Mouse (Mus musculus) CD4-positive, CD25-positive, alpha-beta regulatory T cell, adult 4 months (primary cell): ENCODE results near the gene Pts. TPM values are rescaled to one million over a fixed set of nuclear protein-coding genes. Genes with fewer than 3 reads are reported as not detected.

Experiments used
- ATAC-seq: one replicate; pipeline ENCODE4 v1.8.0; 2017
- polyA plus RNA-seq, 2 experiments: library from polyadenylated mRNA; unstranded; fragments of 100-300 nt; shearing (Covaris generic); gene quantifications; one replicate each; pipeline ENCODE4 v1.2.1; 2017

Pts gene
- polyA plus RNA-seq, 2 experiments from 2014 or later, result 104 to 120 TPM

- ATAC-seq, result no peak
Measured at GRCm38 (mm10) chr9:50485521-50485920, 43.0 kb downstream of the Pts start.

- ATAC-seq, result no peak
Measured at GRCm38 (mm10) chr9:50482743-50483142, 45.8 kb downstream of the Pts start.

- no peak for ATAC-seq
Measured at GRCm38 (mm10) chr9:50479476-50479875, 49.0 kb downstream of the Pts start.

DNA sequence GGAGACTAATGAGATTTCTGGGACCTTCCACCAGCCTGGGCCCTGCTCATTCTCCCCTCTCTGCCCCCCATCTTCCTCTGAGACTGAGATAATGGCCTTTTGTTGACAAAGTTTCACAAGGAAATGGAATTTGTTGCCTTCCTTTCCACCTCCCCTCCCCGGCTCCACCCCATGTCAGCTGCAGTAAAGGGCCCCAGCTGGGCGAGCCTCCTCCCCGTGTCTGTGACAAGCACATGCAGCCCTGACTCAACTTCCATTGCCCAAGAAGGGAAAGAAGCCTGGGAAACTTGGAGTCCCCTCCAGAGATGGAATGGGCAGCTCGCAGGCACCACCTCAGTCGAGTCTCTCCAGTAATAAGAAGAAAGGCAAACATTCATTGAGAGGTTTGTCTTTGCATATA, 49.7 kb downstream of the Pts start:
- no peak for ATAC-seq

DNA sequence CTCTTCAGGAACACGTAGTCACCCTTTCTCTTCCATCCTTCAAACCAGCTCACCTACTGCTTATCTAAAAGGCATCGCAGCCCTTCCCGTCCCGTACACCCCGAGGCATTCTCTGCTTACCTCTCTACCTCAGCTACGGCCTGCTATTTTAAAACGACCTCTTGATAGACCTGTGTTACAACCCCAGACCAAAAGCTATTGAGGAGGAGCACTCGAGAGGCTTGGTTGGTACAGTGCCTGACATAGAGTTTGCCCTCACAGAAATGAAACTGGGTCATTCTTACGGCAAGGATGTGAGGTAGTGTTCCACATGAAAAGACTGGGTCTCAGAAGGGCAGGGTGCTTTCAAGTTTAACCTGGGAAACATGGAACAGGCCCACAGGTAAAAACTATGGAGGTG, 51.3 kb downstream of the Pts start:
- no peak for ATAC-seq

GRCm38 (mm10) chr9:50476651-50477050, 51.9 kb downstream of the Pts start:
- ATAC-seq, result no peak

GRCm38 (mm10) chr9:50475745-50476144, 52.8 kb downstream of the Pts start:
- ATAC-seq, result no peak

GRCm38 (mm10) chr9:50475318-50475717, 53.2 kb downstream of the Pts start:
- no peak for ATAC-seq

Other genes starting within 250 kb of the Pts start
- gene Rpl10-ps3, start 183.8 kb downstream of the Pts start, polyA plus RNA-seq, result 100 to 1,000 TPM; 144 to 743 TPM
- gene Plet1, start 34.2 kb downstream of the Pts start, polyA plus RNA-seq, result under 1 TPM in 1 of 2 experiments, not detected in 1; 0.48 TPM
- 1 to 10 TPM; 6.1 to 7.4 TPM for gene Il18, start 26.1 kb upstream of the Pts start, polyA plus RNA-seq
- gene Bco2, start 26.5 kb upstream of the Pts start, polyA plus RNA-seq, result 1 to 10 TPM in 1 of 2 experiments, under 1 TPM in 1; 0.15 to 2.1 TPM
- gene Tex12, start 32.6 kb upstream of the Pts start, polyA plus RNA-seq, result not detected
- 100 to 1,000 TPM; 152 to 183 TPM for gene Sdhd, start 75.1 kb upstream of the Pts start, polyA plus RNA-seq
- gene Timm8b, start 75.2 kb upstream of the Pts start, polyA plus RNA-seq, result 100 to 1,000 TPM in 1 of 2 experiments, 10 to 100 TPM in 1; 82.9 to 101 TPM
- gene Pih1d2, start 88.6 kb upstream of the Pts start, polyA plus RNA-seq, result under 1 TPM; 0.38 to 0.56 TPM
- 10 to 100 TPM; 15.1 to 17.0 TPM for gene Nkapd1, start 88.7 kb upstream of the Pts start, polyA plus RNA-seq
- 10 to 100 TPM; 13.4 to 13.6 TPM for gene Dlat, start 131.1 kb upstream of the Pts start, polyA plus RNA-seq
- under 1 TPM in 1 of 2 experiments, not detected in 1; 0.19 TPM for gene Dixdc1, start 210.8 kb upstream of the Pts start, polyA plus RNA-seq
- not detected for gene 2310030G06Rik, start 217.8 kb upstream of the Pts start, polyA plus RNA-seq
- gene Cryab, start 222.6 kb upstream of the Pts start, polyA plus RNA-seq, result not detected
- gene Hspb2, start 223.6 kb upstream of the Pts start, polyA plus RNA-seq, result not detected
- 10 to 100 TPM in 1 of 2 experiments, 1 to 10 TPM in 1; 6.5 to 17.9 TPM for gene Fdxacb1, start 239.5 kb upstream of the Pts start, polyA plus RNA-seq
- gene Alg9, start 246.3 kb upstream of the Pts start, polyA plus RNA-seq, result 1 to 10 TPM; 9.2 to 9.9 TPM
- gene 1110032A03Rik, start 246.8 kb upstream of the Pts start, polyA plus RNA-seq, result 10 to 100 TPM; 18.2 to 23.2 TPM